Mouse (Mus musculus) thymus, postnatal 14 days (tissue): Measurements from ENCODE around the gene Itpr3.
A peak's percentile ranks its signal among the peaks of the same experiment; 100 is the strongest.

Experiments
- DNase-seq: peaks from one replicate; pipeline ENCODE4 v3.0.0; 2021

Itpr3 gene

DNA sequence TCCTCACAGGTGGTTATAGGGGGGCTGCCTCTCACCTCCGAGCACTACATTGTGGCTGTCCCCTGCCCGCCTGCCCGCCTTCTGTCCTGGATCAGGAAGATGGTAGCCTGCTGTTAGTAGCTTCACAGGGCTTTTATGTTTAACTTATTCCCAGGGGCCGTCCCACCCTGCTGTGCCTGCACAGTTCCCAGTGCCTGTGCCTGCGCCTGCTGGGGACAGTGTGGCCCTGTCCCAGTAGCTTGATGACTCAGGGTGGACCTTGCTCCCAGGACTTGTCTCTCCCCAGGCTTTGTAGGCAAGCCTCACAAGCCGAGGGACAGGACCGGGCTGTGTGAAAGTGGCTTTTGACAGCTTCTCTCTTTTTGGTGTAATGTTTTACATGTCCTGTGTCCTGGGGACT is 64.7 kb downstream of the Itpr3 start:
- no peak for DNase-seq

DNA sequence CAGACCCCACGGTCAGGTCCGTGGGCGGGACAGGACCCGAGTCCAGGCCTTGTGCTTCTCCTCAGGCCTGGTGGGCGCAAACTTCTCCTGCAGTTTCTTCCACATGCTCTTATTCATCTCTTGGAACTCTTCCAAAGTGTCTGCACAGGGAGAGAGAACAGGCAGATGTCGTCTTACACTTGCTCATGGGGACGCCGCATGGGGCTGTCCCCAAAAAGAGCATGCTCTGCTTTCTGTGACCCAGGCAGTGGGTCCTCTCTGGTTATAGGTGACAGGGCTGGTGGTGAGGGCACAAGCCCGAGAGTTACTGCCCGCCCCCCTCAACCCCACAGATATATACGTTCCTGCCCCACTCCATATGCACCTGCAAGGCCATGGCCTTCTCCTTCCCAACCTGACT is 65.6 kb downstream of the Itpr3 start:
- no peak for DNase-seq

- DNase-seq, result no peak
Measured at GRCm38 (mm10) chr17:27123103-27123502, 66.0 kb downstream of the Itpr3 start.

GRCm38 (mm10) chr17:27123813-27124375 is 66.8 kb downstream of the Itpr3 start:
- no peak for DNase-seq

- DNase-seq, result peak; percentile 84
Measured at GRCm38 (mm10) chr17:27125185-27125584, 68.1 kb downstream of the Itpr3 start.

- DNase-seq, result no peak
Measured at GRCm38 (mm10) chr17:27125669-27126202, 68.6 kb downstream of the Itpr3 start.

- DNase-seq, result no peak
Measured at GRCm38 (mm10) chr17:27126974-27127373, 69.9 kb downstream of the Itpr3 start.

- DNase-seq, result no peak
Measured at GRCm38 (mm10) chr17:27128189-27128588, 71.1 kb downstream of the Itpr3 start.

GRCm38 (mm10) chr17:27129291-27129690 is 72.2 kb downstream of the Itpr3 start:
- no peak for DNase-seq

- DNase-seq, result no peak
Measured at GRCm38 (mm10) chr17:27129819-27130218, 72.7 kb downstream of the Itpr3 start.

- DNase-seq, result peak; percentile 77
Measured at GRCm38 (mm10) chr17:27130246-27130645, 73.1 kb downstream of the Itpr3 start.

GRCm38 (mm10) chr17:27131240-27131665 is 74.1 kb downstream of the Itpr3 start:
- DNase-seq, result no peak

GRCm38 (mm10) chr17:27132238-27132637 is 75.1 kb downstream of the Itpr3 start:
- DNase-seq, result no peak

- peak; percentile 99 for DNase-seq
Measured at GRCm38 (mm10) chr17:27133551-27134141, 76.5 kb downstream of the Itpr3 start, which contains the start of gene Uqcc2. Gene Uqcc2, minus strand, starts transcription at chr17:27133916.

GRCm38 (mm10) chr17:27134187-27134586 is 77.1 kb downstream of the Itpr3 start:
- no peak for DNase-seq

GRCm38 (mm10) chr17:27134715-27135114 is 77.6 kb downstream of the Itpr3 start:
- no peak for DNase-seq

DNA sequence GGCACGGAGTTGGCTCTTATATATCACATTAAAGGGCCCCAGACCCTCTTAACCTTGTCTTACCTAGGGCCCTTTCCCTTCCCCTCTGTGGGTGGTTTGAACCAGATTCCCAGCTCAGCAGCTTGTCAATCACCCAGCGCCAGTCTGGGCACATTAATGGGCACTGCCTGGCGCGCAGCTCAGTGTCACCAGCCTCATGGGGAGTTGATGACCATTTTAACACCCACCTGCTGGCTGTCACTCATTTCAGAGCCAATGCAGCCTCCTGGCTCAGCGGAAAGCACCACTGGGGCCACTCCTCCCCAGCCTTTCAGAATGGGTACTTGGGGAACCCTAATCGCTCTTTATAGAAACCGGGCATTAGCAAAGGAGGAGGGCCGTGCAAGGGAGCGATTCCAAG is 81.3 kb downstream of the Itpr3 start:
- DNase-seq, result no peak

- DNase-seq, result no peak
Measured at GRCm38 (mm10) chr17:27139304-27139703, 82.2 kb downstream of the Itpr3 start.

GRCm38 (mm10) chr17:27140262-27140661 is 83.2 kb downstream of the Itpr3 start:
- DNase-seq, result no peak

DNA sequence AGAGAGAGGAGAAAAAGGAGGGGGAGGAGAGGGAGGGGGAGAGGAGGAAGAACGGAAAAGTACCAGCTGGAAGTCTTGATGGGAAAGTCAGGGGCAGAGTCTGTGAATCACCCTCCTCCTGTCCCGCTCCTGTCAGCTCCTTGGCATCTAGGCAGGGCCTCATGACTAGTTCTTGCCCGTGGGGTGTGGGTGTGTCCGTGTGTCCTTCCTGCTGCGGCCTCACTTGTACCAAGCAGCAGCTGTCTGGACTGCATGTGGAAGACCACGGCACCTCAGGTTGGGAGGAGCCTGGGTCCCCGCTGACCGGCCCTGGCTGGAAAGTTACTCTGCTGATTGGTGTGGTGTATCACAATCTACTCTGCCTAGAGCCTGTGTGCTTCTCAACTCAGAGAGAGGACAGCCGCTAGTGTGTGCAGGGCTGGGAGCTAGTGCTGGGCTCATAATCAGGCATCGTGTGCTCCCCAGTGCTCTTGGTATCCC is 84.9 kb downstream of the Itpr3 start:
- DNase-seq, result no peak

DNA sequence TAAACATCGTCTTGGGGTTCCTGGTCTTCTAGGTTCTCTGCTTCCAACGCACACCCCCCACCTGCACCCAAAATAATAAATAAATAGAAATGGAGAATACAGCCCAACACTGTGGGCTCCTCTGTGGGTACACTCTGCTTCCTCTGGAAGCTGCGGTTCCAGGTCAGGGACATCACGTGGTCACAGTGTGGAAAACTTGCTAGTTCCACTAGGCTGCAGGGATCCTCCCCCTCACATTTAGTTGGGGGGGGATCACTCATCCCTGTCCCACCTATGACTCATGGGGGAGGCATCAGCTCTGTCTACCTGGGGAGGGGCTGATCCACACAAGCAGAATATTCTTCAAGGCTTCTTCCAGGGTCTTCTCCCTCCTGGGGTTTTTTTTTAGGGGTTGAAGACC is 87.0 kb downstream of the Itpr3 start:
- DNase-seq, result no peak

DNA sequence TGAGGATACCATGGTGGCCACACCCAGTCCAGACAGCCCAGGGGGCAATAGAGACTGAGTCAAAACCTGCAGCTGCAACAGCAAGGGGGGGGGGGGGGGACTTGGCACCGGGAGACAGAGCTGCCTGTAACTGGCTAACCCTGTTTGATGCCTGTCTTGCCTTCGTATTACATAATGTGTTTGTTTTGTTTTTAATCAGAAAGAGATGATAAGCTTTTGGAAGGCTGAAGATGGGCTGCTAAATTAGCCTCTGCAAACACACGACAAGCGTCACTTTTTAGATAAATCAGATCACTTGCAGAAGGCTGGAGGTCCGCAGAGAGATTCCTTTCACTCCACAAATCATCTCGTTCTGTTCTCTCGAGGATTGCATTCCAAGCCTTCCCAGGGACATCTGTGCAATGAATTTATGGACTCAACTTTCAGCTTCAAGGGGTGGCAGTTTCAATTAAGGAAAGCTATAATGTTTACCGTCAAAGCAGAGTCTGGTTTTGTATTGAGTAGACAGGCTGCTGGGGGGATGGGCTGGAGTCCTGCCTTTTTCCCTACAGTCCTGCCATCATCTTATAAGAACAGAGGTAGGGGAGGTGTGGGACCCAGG is 89.3 kb downstream of the Itpr3 start:
- DNase-seq, result no peak

DNA sequence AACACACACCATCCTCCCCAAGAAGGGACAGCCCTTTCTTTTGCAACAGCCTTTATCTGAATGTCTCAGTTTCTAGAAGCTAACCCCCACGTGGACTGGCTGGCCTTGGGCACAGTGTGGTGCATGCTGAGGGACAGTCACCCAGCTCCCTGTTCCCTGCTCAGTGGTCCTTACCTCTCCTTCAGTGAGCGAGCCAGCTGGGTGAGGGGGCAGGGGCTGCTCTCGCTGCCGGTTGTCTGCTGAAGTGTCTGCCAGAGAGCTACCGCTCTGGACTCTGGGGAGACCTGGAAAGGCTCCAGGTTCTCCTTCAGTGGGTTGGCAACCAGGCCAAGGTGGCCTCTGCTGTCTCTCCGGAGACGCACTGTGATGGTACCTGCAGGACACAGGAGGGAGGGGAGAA is 93.8 kb downstream of the Itpr3 start:
- DNase-seq, result no peak

DNA sequence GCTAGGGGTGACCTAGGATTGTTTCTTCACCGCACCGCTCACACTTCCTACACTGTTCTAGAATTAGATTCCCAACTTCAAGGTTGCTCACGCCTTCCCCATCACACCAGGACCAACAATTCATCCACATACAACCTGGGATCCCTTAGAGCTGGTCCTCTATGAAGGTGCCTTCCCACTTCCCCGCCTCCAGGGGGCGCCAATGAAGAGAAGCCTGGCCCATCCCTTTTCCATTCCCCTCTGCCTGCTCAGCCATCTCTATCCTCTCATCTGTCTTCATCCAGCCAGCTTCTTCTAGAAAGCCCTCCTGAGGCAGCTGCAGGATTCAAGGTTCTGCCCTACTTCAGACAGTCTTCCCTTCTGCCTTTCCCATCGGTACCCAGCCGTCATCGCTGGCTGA is 94.3 kb downstream of the Itpr3 start:
- peak; percentile 47 for DNase-seq
